Mouse (Mus musculus) E14TG2a.4 (cell line): ENCODE measurements at regions not wholly inside any gene's neighbourhood (a gene's known extent, or its start where the extent isn't known, plus 50 kb on each side); places are given as distances from the start of the nearest gene placed in this dataset.

Source experiments
- CTCF ChIP-seq: conservative IDR thresholded peaks from 2 replicates; pipeline ENCODE4 v1.5.1; 2014; ENCODE audit warnings: low read length
- NANOG ChIP-seq: IDR thresholded peaks from 2 replicates; pipeline ENCODE4 v1.6.1; 2014; ENCODE audit warnings: borderline replicate concordance, low read length, mixed read lengths

DNA sequence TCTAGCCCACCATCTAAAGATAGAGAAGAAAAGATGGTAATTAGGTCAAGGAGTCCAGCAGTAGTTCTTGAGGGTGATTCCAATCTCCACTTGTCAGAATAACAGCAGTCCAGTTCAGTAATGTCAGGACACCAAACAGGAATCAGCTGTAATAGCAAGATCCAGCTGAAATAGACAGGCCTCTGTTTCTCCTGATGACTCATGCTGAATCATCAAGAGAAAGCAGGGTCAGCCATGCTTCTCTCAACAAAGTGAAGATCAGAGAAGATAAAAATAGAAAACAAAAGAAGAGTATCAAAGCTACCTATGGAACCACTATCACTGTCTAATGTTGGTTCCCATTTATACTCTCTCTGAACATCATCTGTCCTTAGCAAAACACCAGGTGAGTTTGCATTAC lies 1061.8 kb upstream of the Cdh9 start:
- TF ChIP-seq CTCF (no peak), NANOG (no peak)
